In genomic region chr10:7667342-7667802, GRCm38 (mm10) we compare ENCODE assay signal across 8 mouse cellular contexts. TPM values are rescaled to one million over a fixed set of nuclear protein-coding genes. Genes with fewer than 3 reads are reported as not detected.
DNase-seq lines count a peak whose midpoint lies in the region; ATAC-seq and TF ChIP-seq lines count a peak whose summit lies in the region.

TSS of gene Nup43 (plus strand) at chr10:7667503.

- no peaks in the 10 kb centered on the region for H3K9me3 ChIP-seq in MEL (replicated peaks; ENCODE audit: insufficient read depth, low read length)
- H3K9me3 ChIP-seq in forebrain, postnatal 0 days (ENCODE audit: low read length): no peaks in the 10 kb centered on the region
- no peaks in the 10 kb centered on the region for H3K9me3 ChIP-seq in lung, postnatal 0 days (ENCODE audit: low read length)

- ATAC-seq in forebrain, postnatal 0 days: peak; percentile 85
- peak; percentile 83 to 85 for ATAC-seq in hematopoietic stem cell, adult 5-6 weeks (replicated peaks in 1 of 2; ENCODE audit: insufficient read depth in 1 of 2, low FRiP score in 2 of 2, low TSS enrichment in 1 of 2, low read depth in 1 of 2, poor library complexity in 2 of 2, severe bottlenecking in 2 of 2)
- peak; percentile 80 for ATAC-seq in lung, postnatal 0 days

- DNase-seq in MEL (ENCODE audit: low read depth, low spot score): peak; percentile 95
- DNase-seq in cerebellum, adult 2 months: peak; percentile 91 to 92
- DNase-seq in forebrain, postnatal 0 days: peak; percentile 95
- DNase-seq in layer of hippocampus, adult 9-11 months: peak; percentile 88
- peak; percentile 94 for DNase-seq in lung, postnatal 0 days (ENCODE audit: low spot score)
- DNase-seq in ovary, postnatal 14 days (ENCODE audit: low spot score): peak; percentile 86
- peak; percentile 92 for DNase-seq in thymus, postnatal 14 days

- H3K79me2 ChIP-seq in MEL (ENCODE audit: control insufficient read depth, insufficient read depth, low read length, poor library complexity): peaks cover 26% of the 10 kb centered on the region

- peak within 1 kb of the TSS; percentile 63 for H3K4me2 ChIP-seq in forebrain, postnatal 0 days (ENCODE audit: low read depth)
- H3K4me2 ChIP-seq in lung, postnatal 0 days (replicated peaks; ENCODE audit: low read depth, low read length): peak within 1 kb of the TSS; percentile 57

- no peak for TF ChIP-seq EP300 in MEL (IDR thresholded peaks at IDR 0.05; ENCODE audit: low read depth in 1 of 2, low read length in 2 of 2)
- TF ChIP-seq EP300 in lung, postnatal 0 days (IDR thresholded peaks at IDR 0.05): 0 out of 2 replicates have a peak, but pooled peaks have one; percentile 5

- WGBS in cerebellum, adult 2 months: under 1% methylated on average over 24 of the region's 24 CpGs
- WGBS in forebrain, postnatal 0 days: under 1% methylated on average over 24 of the region's 24 CpGs
- WGBS in lung, postnatal 0 days: 0% methylated on average over 24 of the region's 24 CpGs

- H3K27ac ChIP-seq in MEL (ENCODE audit: control insufficient read depth, low read depth, low read length): peak within 1 kb of the TSS; percentile 87
- no peak within 1 kb of the TSS for H3K27ac ChIP-seq in cerebellum, adult 2 months (ENCODE audit: insufficient read depth, low read length)
- H3K27ac ChIP-seq in forebrain, postnatal 0 days (ENCODE audit: low read depth, low read length): peak within 1 kb of the TSS; percentile 46
- H3K27ac ChIP-seq in lung, postnatal 0 days (ENCODE audit: low read length): no peak within 1 kb of the TSS; the same call in 1 of the 2 replicates

- peaks cover 3 to 16% of the 10 kb centered on the region in 2 experiments for H3K36me3 ChIP-seq in MEL (ENCODE audit: control insufficient read depth in 1 of 2, insufficient read depth in 2 of 2, low read length in 2 of 2)
- H3K36me3 ChIP-seq in forebrain, postnatal 0 days (ENCODE audit: insufficient read depth): peaks cover 14% of the 10 kb centered on the region; the same call in 1 of the 2 replicates
- H3K36me3 ChIP-seq in lung, postnatal 0 days (ENCODE audit: insufficient read depth, low read length): no peaks in the 10 kb centered on the region

- no peak for TF ChIP-seq RAD21 in MEL (IDR thresholded peaks at IDR 0.05; ENCODE audit: low read depth, low read length)

- TF ChIP-seq POLR2A in MEL (IDR thresholded peaks at IDR 0.05; ENCODE audit: control insufficient read depth in 1 of 2, insufficient read depth in 1 of 2, low read depth in 1 of 2, low read length in 2 of 2, poor library complexity in 1 of 2): peak; percentile 49 to 81; a peak in 3 of 4 replicates
- TF ChIP-seq POLR2A in cerebellum, adult 2 months (IDR thresholded peaks at IDR 0.05; ENCODE audit: borderline replicate concordance, insufficient read depth, low read length): peak; percentile 48; the same call in 1 of the 2 replicates

- peaks cover 3 to 8% of the 10 kb centered on the region in 2 experiments for H3K4me1 ChIP-seq in MEL (ENCODE audit: control insufficient read depth in 1 of 2, insufficient read depth in 2 of 2, low read length in 2 of 2)
- H3K4me1 ChIP-seq in cerebellum, adult 2 months (ENCODE audit: control insufficient read depth, insufficient read depth, low read length): peaks cover 4% of the 10 kb centered on the region; the same call in 1 of the 2 replicates
- peaks cover 7% of the 10 kb centered on the region; the same call in 1 of the 2 replicates for H3K4me1 ChIP-seq in forebrain, postnatal 0 days (ENCODE audit: insufficient read depth)
- peaks cover 3% of the 10 kb centered on the region; the same call in 1 of the 2 replicates for H3K4me1 ChIP-seq in lung, postnatal 0 days (ENCODE audit: insufficient read depth, low read depth, low read length)

- TF ChIP-seq CTCF in MEL (IDR thresholded peaks at IDR 0.05 in 2 of 3, conservative IDR thresholded peaks at IDR 0.05 in 1 of 3; ENCODE audit: control insufficient read depth in 1 of 3, insufficient read depth in 1 of 3, low read depth in 2 of 3, low read length in 3 of 3, poor library complexity in 1 of 3, severe bottlenecking in 1 of 3): no peak
- TF ChIP-seq CTCF in cerebellum, adult 2 months (IDR thresholded peaks at IDR 0.05; ENCODE audit: borderline replicate concordance, insufficient read depth, low read depth, low read length): no peak
- no peak for TF ChIP-seq CTCF in forebrain, postnatal 0 days (IDR thresholded peaks at IDR 0.05; ENCODE audit: low read depth)
- TF ChIP-seq CTCF in lung, postnatal 0 days (IDR thresholded peaks at IDR 0.05): no peak

- H3K9ac ChIP-seq in MEL (ENCODE audit: control insufficient read depth, low read depth, low read length, poor library complexity, severe bottlenecking): peak within 1 kb of the TSS; percentile 98
- peak within 1 kb of the TSS; percentile 53 for H3K9ac ChIP-seq in forebrain, postnatal 0 days
- peak within 1 kb of the TSS; percentile 39 for H3K9ac ChIP-seq in lung, postnatal 0 days (replicated peaks; ENCODE audit: low read depth)

- H3K27me3 ChIP-seq in MEL (ENCODE audit: control insufficient read depth in 1 of 2, insufficient read depth in 2 of 2, low read length in 2 of 2): no peaks in the 10 kb centered on the region
- no peaks in the 10 kb centered on the region for H3K27me3 ChIP-seq in cerebellum, adult 2 months (ENCODE audit: control insufficient read depth, insufficient read depth, low read length)
- H3K27me3 ChIP-seq in forebrain, postnatal 0 days (ENCODE audit: insufficient read depth, low read length): no peaks in the 10 kb centered on the region
- no peaks in the 10 kb centered on the region for H3K27me3 ChIP-seq in lung, postnatal 0 days (replicated peaks; ENCODE audit: insufficient read depth, low read length)

- peak within 1 kb of the TSS; percentile 67 to 98 for H3K4me3 ChIP-seq in MEL (ENCODE audit: control insufficient read depth in 1 of 2, insufficient read depth in 1 of 2, low read depth in 2 of 2, low read length in 2 of 2)
- H3K4me3 ChIP-seq in cerebellum, adult 2 months (replicated peaks; ENCODE audit: insufficient read depth, low read depth, low read length): peak within 1 kb of the TSS; percentile 60
- peak within 1 kb of the TSS; percentile 74 for H3K4me3 ChIP-seq in forebrain, postnatal 0 days (ENCODE audit: low read depth, low read length)
- H3K4me3 ChIP-seq in lung, postnatal 0 days (ENCODE audit: low read depth, low read length): peak within 1 kb of the TSS; percentile 60

TF ChIP-seq in MEL, 35 proteins besides CTCF, POLR2A, EP300 and RAD21:
- TF ChIP-seq MYC (IDR thresholded peaks at IDR 0.05; ENCODE audit: low read depth, low read length) (peak; percentile 91), TCF12 (IDR thresholded peaks at IDR 0.05; ENCODE audit: low read depth, low read length) (peak; percentile 66), UBTF (IDR thresholded peaks at IDR 0.05; ENCODE audit: borderline replicate concordance, insufficient read depth, low read depth, low read length) (no peak), ZMIZ1 (IDR thresholded peaks at IDR 0.05; ENCODE audit: low read depth, low read length) (peak; percentile 72; the same call in 1 of the 2 replicates), ZNF384 (IDR thresholded peaks at IDR 0.05; ENCODE audit: low read depth, low read length) (no peak), POLR2AphosphoS2 (IDR thresholded peaks at IDR 0.05; ENCODE audit: low read length) (peak; percentile 85), SIN3A (IDR thresholded peaks at IDR 0.05; ENCODE audit: low read length) (peak; percentile 92), CHD1 (IDR thresholded peaks at IDR 0.05; ENCODE audit: low read depth, low read length) (no peak), ETS1 (IDR thresholded peaks at IDR 0.05; ENCODE audit: low read depth, low read length) (peak; percentile 39; the same call in 1 of the 2 replicates), E2F4 (IDR thresholded peaks at IDR 0.05; ENCODE audit: borderline replicate concordance, low read depth, low read length) (peak; percentile 45; the same call in 1 of the 2 replicates), ELF1 (IDR thresholded peaks at IDR 0.05; ENCODE audit: low read depth, low read length) (peak; percentile 58), HCFC1 (IDR thresholded peaks at IDR 0.05; ENCODE audit: low read depth, low read length) (peak; percentile 90), NRF1 (IDR thresholded peaks at IDR 0.05; ENCODE audit: insufficient read depth, low read depth, low read length, poor library complexity, severe bottlenecking) (peak; percentile 62), MAFK (IDR thresholded peaks at IDR 0.05; ENCODE audit: borderline replicate concordance, low read depth, low read length) (no peak), MAZ (IDR thresholded peaks at IDR 0.05; ENCODE audit: low read depth, low read length) (peak; percentile 46; the same call in 1 of the 2 replicates), NELFE (IDR thresholded peaks at IDR 0.05; ENCODE audit: low read depth, low read length) (peak; percentile 88), ZKSCAN1 (IDR thresholded peaks at IDR 0.05; ENCODE audit: low read depth, low read length) (no peak), MAX (IDR thresholded peaks at IDR 0.05; ENCODE audit: low read length) (peak; percentile 70), KAT2A (conservative IDR thresholded peaks at IDR 0.05; ENCODE audit: low read depth, low read length) (peak; percentile 69), USF2 (IDR thresholded peaks at IDR 0.05; ENCODE audit: borderline replicate concordance in 1 of 2, insufficient read depth in 1 of 2, low read depth in 1 of 2, low read length in 2 of 2) (no peak), MXI1 (IDR thresholded peaks at IDR 0.05; ENCODE audit: low read depth, low read length) (peak; percentile 93), TBP (IDR thresholded peaks at IDR 0.05; ENCODE audit: low read depth, low read length) (peak; percentile 85)
TF ChIP-seq in MEL: peak in this region for 16.

RNA-seq across cellular contexts. Expression of gene Nup43, which starts in this region (rescaled TPM):
- total RNA-seq in MEL (2012; rRNA removed): 64.7 and 70.5 TPM in 2 replicates
- 10 to 100 TPM in 1 of 2 experiments, not detected in 1; 52.9 TPM for polyA plus RNA-seq in MEL (2012; ENCODE audit: insufficient read depth in 1 of 2, insufficient read length in 2 of 2, low read depth in 1 of 2, low replicate concordance in 2 of 2, missing spikeins in 1 of 2)
- 10.2 and 10.9 TPM in 2 replicates for polyA plus RNA-seq in cerebellum, adult 2 months (2012; rRNA removed)
- 10.5 and 15.2 TPM in 2 replicates for total RNA-seq in forebrain, postnatal 0 days (2014; rRNA removed)
- polyA plus RNA-seq in forebrain, postnatal 0 days (2015; fragmentation: Nextera tagmentation; extraction: Ambion mirVana): 19.1 and 21.7 TPM in 2 replicates
- total RNA-seq in hematopoietic stem cell, adult 5-6 weeks (2017): 25.8 and 26.9 TPM in 2 replicates
- polyA plus RNA-seq in lung, postnatal 0 days (2015; fragmentation: Nextera tagmentation; extraction: Ambion mirVana): 10.3 and 10.7 TPM in 2 replicates

Comparison
In these comparisons a context has a peak if more than half of its experiments do, and no peak if none do; other contexts are left out.
1. H3K27ac ChIP-seq: peak in MEL (single experiment) and forebrain, postnatal 0 days (single experiment); none in cerebellum, adult 2 months (single experiment) and lung, postnatal 0 days (single experiment).
2. H3K9ac ChIP-seq: peak in every context shown above with its lines; median percentile 98 in MEL; 53 in forebrain, postnatal 0 days; 39 in lung, postnatal 0 days.
3. Peak in every context shown above with its lines, with median percentiles within 50 percentile points of each other: DNase-seq, H3K4me3 ChIP-seq and ATAC-seq.